Mouse (Mus musculus) embryonic facial prominence, embryonic 11.5 days (tissue): ENCODE data around the gene Isg20l2. TPM values are rescaled to one million over a fixed set of nuclear protein-coding genes. Genes with fewer than 3 reads are reported as not detected.

Experiments
- ATAC-seq: fragments of 200-750 bp; cut with Nextera tagmentation; replicated peaks from 2 replicates; pipeline ENCODE4 v1.8.0; 2017; ENCODE audit warnings: low read depth; ENCODE audit not compliant: insufficient number of reproducible peaks, low FRiP score, low TSS enrichment
- DNase-seq: peaks from one replicate; pipeline ENCODE4 v3.0.0-alpha.2; 2015; ENCODE audit warnings: low spot score
- H3K27ac ChIP-seq: fragments of 300-500 bp; sonication (generic); replicated peaks from 2 replicates; pipeline ENCODE4 v1.5.1; 2014; ENCODE audit warnings: mild to moderate bottlenecking, low read depth, low read length, control low read depth
- H3K27me3 ChIP-seq: fragments of 300-500 bp; sonication (generic); 2 replicates; pipeline ENCODE4 v1.6.1; 2014; ENCODE audit warnings: mild to moderate bottlenecking, low read length, moderate library complexity, mixed read lengths; ENCODE audit not compliant: control insufficient read depth, insufficient read depth
- H3K36me3 ChIP-seq: fragments of 300-500 bp; sonication (generic); replicated peaks from 2 replicates; pipeline ENCODE4 v1.6.1; 2014; ENCODE audit warnings: low read depth, mild to moderate bottlenecking, low read length, moderate library complexity, mixed read lengths; ENCODE audit not compliant: control insufficient read depth, insufficient read depth
- H3K4me1 ChIP-seq: fragments of 300-500 bp; sonication (generic); 2 replicates; pipeline ENCODE4 v1.6.1; 2014; ENCODE audit warnings: low read length, mixed read lengths; ENCODE audit not compliant: control insufficient read depth, insufficient read depth
- H3K4me2 ChIP-seq: fragments of 300-500 bp; sonication (generic); 2 replicates; pipeline ENCODE4 v1.6.1; 2014; ENCODE audit warnings: low read depth, mild to moderate bottlenecking, control low read depth, low read length, moderate library complexity
- H3K4me3 ChIP-seq: fragments of 300-500 bp; sonication (generic); 2 replicates; pipeline ENCODE4 v1.5.1; 2014; ENCODE audit warnings: low read depth, low read length, control low read depth
- H3K9ac ChIP-seq: fragments of 300-500 bp; sonication (generic); replicated peaks from 2 replicates; pipeline ENCODE4 v1.6.1; 2014; ENCODE audit warnings: mild to moderate bottlenecking, control low read depth, low read length
- H3K9me3 ChIP-seq: fragments of 300-500 bp; sonication (generic); replicated peaks from 2 replicates; pipeline ENCODE4 v1.6.1; 2016; ENCODE audit warnings: mild to moderate bottlenecking, low read length, inconsistent platforms, mixed read lengths; ENCODE audit not compliant: control insufficient read depth
- WGBS: fragments of 180-500 bp; shearing (Covaris S2); extraction: QIAGEN DNeasy Blood & Tissue Kit; methylation state at CpG from one replicate; pipeline ENCODE4 v1.1.7; 2014; 5-methylcytosine and 5-hydroxymethylcytosine counted together
- polyA plus RNA-seq: library from polyadenylated mRNA; unstranded; fragments of >200 nt; fragmentation: Nextera tagmentation; extraction: Ambion mirVana; gene quantifications from 2 replicates; pipeline ENCODE4 v1.2.1, GENCODE M21; 2014

Gene Isg20l2
- polyA plus RNA-seq, 1 experiment from 2014 or later = 52.3 TPM

DNA sequence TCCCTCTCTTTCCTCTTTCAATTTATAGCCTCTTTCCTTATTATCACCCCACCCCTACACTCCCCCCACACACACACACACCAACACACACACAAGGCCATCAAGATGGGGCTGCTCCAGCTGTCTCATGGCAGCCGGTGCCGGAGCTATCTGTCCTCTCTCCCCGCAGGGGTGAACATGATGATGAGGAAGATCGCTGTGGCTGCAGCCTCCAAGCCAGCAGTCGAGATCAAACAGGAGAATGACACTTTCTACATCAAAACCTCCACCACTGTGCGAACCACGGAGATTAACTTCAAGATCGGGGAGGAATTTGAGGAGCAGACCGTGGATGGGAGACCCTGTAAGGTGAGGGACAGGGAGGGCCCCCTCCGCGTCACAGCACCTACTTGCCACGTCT lies 21.8 kb downstream of the Isg20l2 start:
- peak overlapping the region; percentile 56 for H3K27ac ChIP-seq
- H3K9ac ChIP-seq = peak overlapping the region; percentile 50
- H3K36me3 ChIP-seq = no peaks in the 10 kb centered on the region
- H3K4me2 ChIP-seq = peak overlapping the region; percentile 56
- DNase-seq (no peak), ATAC-seq (no peak; the same call in 1 of the 2 replicates)
- WGBS = 24% methylated on average over 12 of the region's 12 CpGs
- H3K4me1 ChIP-seq = peaks cover 20% of the 10 kb centered on the region
- peak overlapping the region; percentile 29 for H3K4me3 ChIP-seq
- no peaks in the 10 kb centered on the region for H3K27me3 ChIP-seq
- H3K9me3 ChIP-seq = no peaks in the 10 kb centered on the region

DNA sequence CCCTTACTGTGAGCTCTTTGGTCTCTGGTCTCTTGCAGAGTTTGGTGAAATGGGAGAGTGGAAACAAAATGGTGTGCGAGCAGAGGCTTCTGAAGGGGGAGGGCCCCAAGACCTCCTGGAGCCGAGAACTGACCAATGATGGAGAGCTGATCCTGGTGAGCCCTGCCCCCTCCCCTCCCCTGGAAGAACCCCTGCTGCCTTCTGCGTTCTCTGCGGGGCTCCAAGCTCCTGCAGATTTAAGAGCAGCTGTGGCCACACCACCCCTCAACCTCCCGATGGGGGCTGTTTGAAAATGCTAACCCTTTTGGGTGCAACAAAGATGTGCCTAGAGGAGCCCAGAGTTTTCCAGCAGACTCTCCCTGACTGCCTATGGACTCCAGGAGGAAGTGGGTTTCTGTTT lies 22.3 kb downstream of the Isg20l2 start:
- Histone ChIP-seq H3K4me3 (peak overlapping the region; percentile 29), H3K36me3 (no peaks in the 10 kb centered on the region), H3K27ac (peak overlapping the region; percentile 56; the same call in 1 of the 2 replicates), H3K4me1 (peaks cover 17% of the 10 kb centered on the region), H3K9ac (peak overlapping the region; percentile 50), H3K9me3 (no peaks in the 10 kb centered on the region), H3K4me2 (peak overlapping the region; percentile 56), H3K27me3 (no peaks in the 10 kb centered on the region)
- 6% methylated on average over 5 of the region's 5 CpGs for WGBS
- no peak; the same call in 1 of the 2 replicates for ATAC-seq
- peak; percentile 62 for DNase-seq

DNA sequence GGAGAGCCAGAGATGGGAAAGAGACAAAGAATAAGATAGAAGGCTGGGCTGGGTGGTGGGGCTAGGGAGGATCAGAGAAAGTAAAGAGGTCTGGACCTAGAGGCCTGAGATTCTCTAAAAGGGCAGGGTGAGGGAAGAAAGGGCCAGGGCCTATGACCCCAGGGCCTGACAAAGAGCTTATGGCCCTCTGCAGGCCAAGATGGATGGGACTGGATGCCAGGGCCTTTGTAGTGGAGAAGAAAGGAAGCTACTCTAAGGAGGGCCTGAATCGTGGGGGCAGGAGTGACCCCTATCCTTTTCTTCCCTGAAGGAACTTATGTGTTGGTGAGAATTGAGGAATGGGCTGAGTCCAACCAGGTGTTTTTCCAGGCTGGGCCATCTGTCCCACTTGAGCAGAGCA lies 27.9 kb downstream of the Isg20l2 start:
- H3K36me3 ChIP-seq = no peaks in the 10 kb centered on the region
- DNase-seq = no peak
- no peak overlapping the region for H3K27ac ChIP-seq
- no peaks in the 10 kb centered on the region for H3K27me3 ChIP-seq
- H3K4me2 ChIP-seq = no peak overlapping the region
- H3K9ac ChIP-seq = no peak overlapping the region
- peaks cover 3% of the 10 kb centered on the region; the same call in 1 of the 2 replicates for H3K4me1 ChIP-seq
- no peak overlapping the region for H3K4me3 ChIP-seq
- ATAC-seq = no peak
- WGBS = 0% methylated on average over 1 of the region's 1 CpGs
- no peaks in the 10 kb centered on the region for H3K9me3 ChIP-seq

DNA sequence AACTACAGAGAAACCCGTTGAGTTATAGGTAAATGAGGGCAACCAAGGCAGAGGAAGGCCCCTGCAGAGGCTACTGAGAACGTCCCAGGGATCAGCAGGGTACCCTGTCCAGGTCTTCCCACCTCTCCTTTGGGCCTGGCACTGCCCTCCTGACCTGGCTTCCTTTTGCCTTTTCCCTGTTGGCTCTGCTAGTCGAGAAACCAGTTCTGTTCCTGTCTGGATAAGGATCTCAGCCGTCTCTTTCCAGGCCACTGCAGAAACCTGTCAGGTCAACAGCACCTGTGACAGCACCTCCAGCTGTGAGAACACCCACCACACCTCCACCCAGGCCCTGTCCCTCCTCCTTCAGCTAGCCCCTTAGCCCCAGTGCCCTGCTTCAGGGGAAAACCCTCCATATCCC lies 28.4 kb downstream of the Isg20l2 start:
- Histone ChIP-seq H3K36me3 (no peaks in the 10 kb centered on the region), H3K4me1 (peaks cover 3% of the 10 kb centered on the region; the same call in 1 of the 2 replicates), H3K4me3 (no peak overlapping the region), H3K9ac (no peak overlapping the region), H3K27me3 (no peaks in the 10 kb centered on the region), H3K4me2 (no peak overlapping the region), H3K9me3 (no peaks in the 10 kb centered on the region), H3K27ac (no peak overlapping the region)
- WGBS = 17% methylated on average over 4 of the region's 4 CpGs
- DNase-seq (no peak), ATAC-seq (no peak)

DNA sequence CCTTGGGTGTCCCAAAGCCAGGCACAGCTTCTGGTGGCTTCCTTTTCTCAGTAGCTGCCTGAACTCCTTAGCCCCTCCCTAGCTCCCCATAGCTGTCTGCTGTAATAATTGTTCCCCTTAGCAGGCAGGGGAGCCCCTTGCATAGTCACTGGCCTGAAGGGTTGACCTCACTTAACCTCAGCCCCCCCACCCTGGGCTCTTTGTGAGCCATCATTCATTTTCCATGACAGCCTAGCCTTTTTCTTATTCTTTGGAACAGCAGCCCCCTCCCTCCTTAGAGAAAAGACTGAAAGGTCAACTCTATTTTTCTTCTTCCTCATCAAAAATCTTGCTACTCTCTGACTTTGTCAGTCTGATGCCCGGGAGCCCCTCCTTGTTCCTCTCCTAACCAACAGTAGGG lies 28.9 kb downstream of the Isg20l2 start:
- no peaks in the 10 kb centered on the region for H3K27me3 ChIP-seq
- no peak for DNase-seq
- ATAC-seq = no peak
- H3K4me1 ChIP-seq = peaks cover 3% of the 10 kb centered on the region; the same call in 1 of the 2 replicates
- H3K4me3 ChIP-seq = no peak overlapping the region
- H3K9ac ChIP-seq = no peak overlapping the region
- H3K9me3 ChIP-seq = no peaks in the 10 kb centered on the region
- 13% methylated on average over 1 of the region's 1 CpGs for WGBS
- no peak overlapping the region for H3K4me2 ChIP-seq
- 0 out of 2 replicates have a peak overlapping the region, but pooled peaks have one; percentile 97 for H3K27ac ChIP-seq
- H3K36me3 ChIP-seq = no peaks in the 10 kb centered on the region

DNA sequence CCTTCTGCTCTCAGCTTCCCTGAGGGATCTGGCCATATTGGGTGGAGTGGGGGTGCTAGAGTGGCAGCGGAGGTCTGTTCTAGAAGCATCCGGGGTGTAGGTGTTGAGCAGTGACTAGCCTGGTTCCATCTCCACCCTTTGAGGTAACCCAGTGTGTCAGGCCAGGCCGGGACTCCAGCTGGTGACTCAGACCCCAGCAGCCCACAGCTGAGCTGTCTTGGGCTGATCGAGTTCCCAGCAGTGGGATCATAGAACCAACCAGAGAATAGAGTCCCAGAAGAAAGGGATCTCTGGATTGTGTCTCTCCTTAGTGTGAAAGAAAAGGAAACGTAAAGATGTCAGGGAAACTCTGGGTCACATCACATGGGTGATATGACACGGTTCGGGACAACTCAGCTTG lies 29.3 kb downstream of the Isg20l2 start:
- ATAC-seq (no peak), DNase-seq (no peak)
- no peak overlapping the region for H3K4me3 ChIP-seq
- no peaks in the 10 kb centered on the region for H3K9me3 ChIP-seq
- H3K27ac ChIP-seq = peak overlapping the region; percentile 97; the same call in 1 of the 2 replicates
- H3K9ac ChIP-seq = no peak overlapping the region
- H3K36me3 ChIP-seq = no peaks in the 10 kb centered on the region
- WGBS = 63% methylated on average over 7 of the region's 7 CpGs
- no peaks in the 10 kb centered on the region for H3K27me3 ChIP-seq
- peaks cover 3% of the 10 kb centered on the region; the same call in 1 of the 2 replicates for H3K4me1 ChIP-seq
- no peak overlapping the region for H3K4me2 ChIP-seq

DNA sequence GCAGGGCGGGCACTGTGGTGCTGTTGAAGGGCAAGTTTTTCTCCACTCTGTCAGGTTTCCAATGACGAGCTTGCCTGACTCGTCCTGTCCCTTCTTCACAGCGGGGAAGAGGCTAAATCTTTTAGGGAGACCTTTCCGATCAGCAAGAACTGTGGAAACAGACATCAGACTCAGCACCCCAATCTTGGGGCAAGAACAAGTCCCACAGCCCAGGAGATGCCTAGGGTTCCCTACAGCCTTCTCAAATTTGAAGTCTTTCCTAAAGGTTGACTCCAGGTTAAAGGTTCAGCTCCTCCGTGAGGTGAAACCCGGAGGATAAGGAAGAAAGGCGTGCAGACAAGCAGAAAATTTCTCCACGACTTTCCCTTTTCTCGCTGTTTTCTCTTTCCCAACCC lies 30.1 kb downstream of the Isg20l2 start:
- peak overlapping the region; percentile 97 for H3K27ac ChIP-seq
- no peaks in the 10 kb centered on the region for H3K27me3 ChIP-seq
- H3K9ac ChIP-seq = peak overlapping the region; percentile 77
- no peaks in the 10 kb centered on the region for H3K36me3 ChIP-seq
- H3K9me3 ChIP-seq = no peaks in the 10 kb centered on the region
- H3K4me3 ChIP-seq = peak overlapping the region; percentile 36; the same call in 1 of the 2 replicates
- DNase-seq (no peak), ATAC-seq (no peak)
- peaks cover 3% of the 10 kb centered on the region; the same call in 1 of the 2 replicates for H3K4me1 ChIP-seq
- H3K4me2 ChIP-seq = peak overlapping the region; percentile 60
- 6% methylated on average over 10 of the region's 10 CpGs for WGBS

DNA sequence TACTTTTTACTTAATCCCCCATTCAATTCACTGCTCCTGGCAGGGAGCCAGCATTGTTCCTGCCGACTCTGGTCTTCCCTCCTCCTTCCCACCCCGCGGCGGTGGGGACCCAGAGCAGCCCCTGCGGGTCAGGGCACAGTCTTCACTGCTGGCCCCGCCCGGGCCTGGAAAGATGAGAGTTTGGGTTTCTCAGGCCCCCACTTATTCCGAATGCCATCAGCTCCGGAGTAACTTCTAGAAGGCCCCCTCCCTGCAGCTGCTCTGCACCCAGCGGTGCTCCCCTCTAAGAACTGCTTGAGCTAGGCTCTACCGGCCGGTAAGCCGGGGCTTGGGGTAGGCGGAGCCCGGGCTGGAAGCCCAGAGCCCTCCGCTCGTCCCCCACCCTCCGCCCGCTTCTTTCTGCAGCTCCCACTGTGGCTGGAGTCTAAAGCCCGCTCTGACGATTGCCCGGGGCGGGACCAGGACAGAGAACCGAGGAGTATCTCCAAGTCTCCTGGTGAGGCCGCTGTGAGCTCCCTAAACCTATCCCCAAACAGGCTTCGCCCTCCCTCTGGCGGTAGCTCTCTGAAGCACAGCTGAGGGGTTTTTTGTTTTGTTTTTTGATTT lies 30.6 kb downstream of the Isg20l2 start:
- Histone ChIP-seq H3K27ac (peak overlapping the region; percentile 97), H3K4me3 (peak overlapping the region; percentile 36), H3K4me2 (peak overlapping the region; percentile 60), H3K9me3 (no peaks in the 10 kb centered on the region), H3K36me3 (no peaks in the 10 kb centered on the region), H3K27me3 (no peaks in the 10 kb centered on the region), H3K9ac (peak overlapping the region; percentile 77), H3K4me1 (peaks cover 3% of the 10 kb centered on the region; the same call in 1 of the 2 replicates)
- DNase-seq (peak; percentile 99), ATAC-seq (peak; percentile 97)
- WGBS = 0% methylated on average over 27 of the region's 27 CpGs
